Mouse (Mus musculus) cerebellum, adult 2 months (tissue): Measurements from ENCODE around the gene Twf1. TPM values are rescaled to one million over a fixed set of nuclear protein-coding genes. Genes with fewer than 3 reads are reported as not detected.

Source experiments
- DNase-seq, 2 experiments: peaks; one replicate each; pipeline ENCODE4 v3.0.0; 2021
- H3K27ac ChIP-seq: fragments of 200-500 bp; 2 replicates; pipeline ENCODE4 v1.5.1; 2012; ENCODE audit warnings: low read length, control low read depth, inconsistent platforms; ENCODE audit not compliant: insufficient read depth
- H3K27me3 ChIP-seq: fragments of 200-500 bp; 2 replicates; pipeline ENCODE4 v1.6.1; 2012; ENCODE audit warnings: inconsistent platforms, mild to moderate bottlenecking, low read length, moderate library complexity; ENCODE audit not compliant: control insufficient read depth, insufficient read depth
- H3K4me1 ChIP-seq: fragments of 200-500 bp; 2 replicates; pipeline ENCODE4 v1.6.1; 2011; ENCODE audit warnings: low read length; ENCODE audit not compliant: control insufficient read depth, insufficient read depth
- H3K4me3 ChIP-seq: fragments of 200-500 bp; replicated peaks from 2 replicates; pipeline ENCODE3; 2011; ENCODE audit warnings: mild to moderate bottlenecking, low read depth, low read length, control low read depth; ENCODE audit not compliant: insufficient read depth
- CTCF ChIP-seq: fragments of 200-500 bp; IDR thresholded peaks from 2 replicates; pipeline ENCODE4 v1.5.1; 2011; ENCODE audit warnings: low read depth, mild to moderate bottlenecking, control low read depth, low read length, moderate library complexity, borderline replicate concordance; ENCODE audit not compliant: insufficient read depth
- POLR2A ChIP-seq: fragments of 200-500 bp; IDR thresholded peaks from 2 replicates; pipeline ENCODE4 v1.6.1; 2011; ENCODE audit warnings: low read length, control low read depth, borderline replicate concordance; ENCODE audit not compliant: insufficient read depth
- WGBS: fragments of 180-500 bp; shearing (Covaris S2); methylation state at CpG from one replicate; pipeline ENCODE4 v1.1.7; 2018; 5-methylcytosine and 5-hydroxymethylcytosine counted together
- polyA plus RNA-seq: library from polyadenylated mRNA; depleted of rRNA; stranded (reverse); fragments of >200 nt; gene quantifications from 2 replicates; pipeline ENCODE4 v1.2.3, GENCODE M21; 2012

Twf1 gene
- polyA plus RNA-seq, 1 experiment = 49.6 TPM

GRCm38 (mm10) chr15:94544052-94544636 lies 45.5 kb downstream of the Twf1 start:
- H3K27ac ChIP-seq = no peak overlapping the region

GRCm38 (mm10) chr15:94543409-94544051 lies 46.2 kb downstream of the Twf1 start, which contains the start of the genes Pus7l and Irak4:
Pus7l (minus strand) TSS chr15:94543547.
Irak4 (plus strand) TSS chr15:94543643.
- under 1% methylated on average over 45 of the region's 45 CpGs for WGBS
- Histone ChIP-seq H3K4me3 (peak within 1 kb of the TSS; percentile 98), H3K27ac (peak within 1 kb of the TSS; percentile 4), H3K27me3 (no peaks in the 10 kb centered on the region), H3K4me1 (no peaks in the 10 kb centered on the region)
- peak; percentile 91 to 92 for DNase-seq
- TF ChIP-seq POLR2A = 0 out of 2 replicates have a peak, but pooled peaks have one; percentile 18
- TF ChIP-seq CTCF = 0 out of 2 replicates have a peak, but pooled peaks have one; percentile 14

More at GRCm38 (mm10) chr15:94544052-94544636, 45.5 kb downstream of the Twf1 start:
- Histone ChIP-seq H3K27me3 (no peaks in the 10 kb centered on the region), H3K4me1 (no peaks in the 10 kb centered on the region), H3K4me3 (peak overlapping the region; percentile 98)
- whole genome bisulfite sequencing = 35% methylated on average over 9 of the region's 9 CpGs
- no peak for DNase-seq
- no peak for TF ChIP-seq CTCF

DNA sequence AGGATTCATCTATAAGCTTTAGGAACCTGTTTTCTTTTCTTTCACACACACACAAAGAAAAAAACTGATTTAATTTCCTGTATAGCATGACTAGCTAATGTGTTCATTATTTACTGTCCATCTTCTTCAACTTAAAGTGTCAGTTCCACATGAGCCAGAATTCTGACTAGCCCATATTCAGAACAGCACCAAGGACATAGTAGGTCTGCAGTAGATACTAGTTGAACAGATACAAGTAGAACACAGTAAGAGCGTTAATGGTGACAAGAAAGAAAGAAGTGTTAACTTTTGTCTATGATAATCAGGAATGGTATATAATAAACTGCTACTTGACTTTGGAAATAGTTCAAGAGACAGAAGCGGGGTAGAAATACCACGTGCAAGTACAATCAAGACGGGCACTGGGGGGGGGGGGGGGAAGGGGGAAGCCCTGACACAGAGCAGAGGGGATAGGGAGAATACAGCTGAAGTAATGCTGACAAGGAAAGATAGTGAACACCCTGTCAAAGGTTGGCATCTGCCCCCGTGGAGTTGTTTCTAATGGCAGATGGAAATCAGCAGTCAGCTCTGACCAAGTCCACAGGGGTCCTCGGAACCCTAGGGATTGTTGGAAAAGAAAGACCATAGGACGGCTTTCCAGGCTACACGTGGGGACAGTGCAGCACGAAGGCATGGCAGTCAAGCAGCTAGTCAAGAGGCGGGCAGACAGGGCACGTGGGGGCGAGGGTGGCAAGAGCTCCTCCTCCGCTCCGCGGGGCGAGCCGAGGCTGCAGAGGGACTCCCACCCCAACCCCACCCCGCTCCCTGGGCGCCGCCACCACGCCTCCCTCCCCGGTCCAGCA lies 46.9 kb downstream of the Twf1 start:
- H3K4me1 ChIP-seq = no peaks in the 10 kb centered on the region
- peak overlapping the region; percentile 98 for H3K4me3 ChIP-seq
- no peaks in the 10 kb centered on the region for H3K27me3 ChIP-seq
- TF ChIP-seq POLR2A = no peak
- no peak for TF ChIP-seq CTCF
- no peak for DNase-seq
- WGBS = 4% methylated on average over 22 of the region's 22 CpGs
- no peak overlapping the region for H3K27ac ChIP-seq

- Histone ChIP-seq H3K4me3 (no peak overlapping the region), H3K4me1 (no peaks in the 10 kb centered on the region)
- 90% methylated on average over 3 of the region's 3 CpGs for WGBS
These were observed 50.4 kb downstream of the Twf1 start for GRCm38 (mm10) chr15:94539296-94539695.

GRCm38 (mm10) chr15:94535521-94535920 lies 54.2 kb downstream of the Twf1 start:
- WGBS = 94% methylated on average over 7 of the region's 7 CpGs
- no peak overlapping the region for H3K4me3 ChIP-seq
- no peaks in the 10 kb centered on the region for H3K27me3 ChIP-seq
- no peak for TF ChIP-seq CTCF
- no peak for TF ChIP-seq POLR2A
- no peak overlapping the region for H3K27ac ChIP-seq
- DNase-seq = no peak
- no peaks in the 10 kb centered on the region for H3K4me1 ChIP-seq

More at GRCm38 (mm10) chr15:94539296-94539695, 50.4 kb downstream of the Twf1 start:
- no peak for TF ChIP-seq POLR2A
- TF ChIP-seq CTCF = no peak
- no peak overlapping the region for H3K27ac ChIP-seq
- no peaks in the 10 kb centered on the region for H3K27me3 ChIP-seq
- DNase-seq = no peak

DNA sequence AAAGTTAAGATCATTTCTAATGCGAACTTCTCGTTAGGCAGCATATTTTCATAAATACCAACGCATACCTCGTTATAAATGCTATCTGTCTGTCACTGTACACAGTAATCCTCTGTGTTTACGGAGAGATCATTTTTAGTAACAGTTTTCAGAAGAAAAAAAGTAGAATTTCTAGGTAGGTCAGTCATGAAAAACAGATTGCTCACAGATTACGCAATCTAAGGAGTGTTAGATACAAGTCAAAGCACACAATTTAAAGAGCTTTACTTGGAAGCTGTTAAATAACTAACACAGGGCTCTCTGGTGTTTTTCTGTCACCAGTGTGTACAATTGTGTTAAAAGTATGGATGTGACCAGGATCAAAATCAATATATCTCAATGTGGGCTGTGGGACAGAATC lies 56.7 kb downstream of the Twf1 start:
- TF ChIP-seq POLR2A (no peak), CTCF (no peak)
- 94% methylated on average over 6 of the region's 6 CpGs for WGBS
- DNase-seq = no peak

DNA sequence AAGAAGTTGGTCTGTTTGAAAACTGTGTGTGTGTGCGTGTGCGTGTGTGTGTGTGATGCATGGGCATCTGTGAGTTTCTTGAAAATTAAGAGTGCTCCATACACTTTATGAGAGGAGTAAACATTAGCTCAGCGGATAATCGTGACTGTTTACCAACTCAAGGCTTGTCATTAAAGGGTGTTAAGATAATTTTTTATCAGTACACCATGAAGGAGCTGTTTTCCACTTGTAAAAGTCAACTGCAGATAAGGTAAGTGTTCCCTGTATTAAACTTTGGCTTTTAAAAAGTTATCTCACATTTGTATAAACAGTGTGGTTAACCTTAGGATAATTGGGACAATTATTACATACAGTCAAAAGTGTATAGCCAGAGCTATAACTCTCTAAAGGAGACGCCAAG lies 57.4 kb downstream of the Twf1 start:
- no peak overlapping the region for H3K4me3 ChIP-seq
- no peak for DNase-seq
- TF ChIP-seq POLR2A (no peak), CTCF (no peak)
- H3K4me1 ChIP-seq = no peaks in the 10 kb centered on the region
- H3K27ac ChIP-seq = no peak overlapping the region
- no peaks in the 10 kb centered on the region for H3K27me3 ChIP-seq
- 87% methylated on average over 5 of the region's 5 CpGs for WGBS

More for the DNA sequence above, 56.7 kb downstream of the Twf1 start:
- H3K27ac ChIP-seq = no peak overlapping the region
- H3K4me1 ChIP-seq = no peaks in the 10 kb centered on the region
- no peak overlapping the region for H3K4me3 ChIP-seq
- H3K27me3 ChIP-seq = no peaks in the 10 kb centered on the region
